Mouse (Mus musculus) CH12.LX (cell line): ENCODE results near the gene Faap24.

Source experiments
- CHD2 ChIP-seq: IDR thresholded peaks from 2 replicates; pipeline ENCODE4 v1.6.1; 2011; ENCODE audit warnings: low read length, improper control_type of control experiment
- CTCF ChIP-seq, 2 experiments: IDR thresholded peaks in 1 of 2; conservative IDR thresholded peaks in 1 of 2; 2 replicates each; pipeline ENCODE4 v1.5.1; 2011 to 2012; ENCODE audit warnings: low read depth in 2 of 2, low read length in 2 of 2, improper control_type of control experiment in 1 of 2, inconsistent platforms in 1 of 2, mild to moderate bottlenecking in 1 of 2, moderate library complexity in 1 of 2
- E2F4 ChIP-seq: IDR thresholded peaks from 2 replicates; pipeline ENCODE4 v1.6.1; 2011; ENCODE audit warnings: low read depth, low read length, improper control_type of control experiment; ENCODE audit not compliant: insufficient replicate concordance
- EP300 ChIP-seq: IDR thresholded peaks from 2 replicates; pipeline ENCODE4 v1.6.1; 2011; ENCODE audit warnings: low read length, improper control_type of control experiment
- JUN ChIP-seq: IDR thresholded peaks from 2 replicates; pipeline ENCODE4 v1.6.1; 2011; ENCODE audit warnings: low read depth, mild to moderate bottlenecking, low read length, improper control_type of control experiment, moderate library complexity; ENCODE audit not compliant: insufficient read depth
- KAT2A ChIP-seq: IDR thresholded peaks from 2 replicates; pipeline ENCODE4 v1.6.1; 2012; ENCODE audit warnings: low read length, improper control_type of control experiment, inconsistent platforms; ENCODE audit not compliant: insufficient replicate concordance
- MAFK ChIP-seq: IDR thresholded peaks from 2 replicates; pipeline ENCODE4 v1.6.1; 2011; ENCODE audit warnings: low read length, improper control_type of control experiment; ENCODE audit not compliant: insufficient replicate concordance
- NRF1 ChIP-seq: IDR thresholded peaks from 2 replicates; pipeline ENCODE4 v1.6.1; 2014; ENCODE audit warnings: low read depth, mild to moderate bottlenecking, inconsistent platforms, low read length, improper control_type of control experiment, moderate library complexity
- POLR2A ChIP-seq: IDR thresholded peaks from 2 replicates; pipeline ENCODE4 v1.6.1; 2011; ENCODE audit warnings: low read depth, mild to moderate bottlenecking, improper control_type of control experiment, low read length
- RCOR1 ChIP-seq: conservative IDR thresholded peaks from 2 replicates; pipeline ENCODE4 v1.6.1; 2012; ENCODE audit warnings: low read depth, mild to moderate bottlenecking, inconsistent platforms, low read length, improper control_type of control experiment
- SMC3 ChIP-seq: IDR thresholded peaks from 2 replicates; pipeline ENCODE4 v1.6.1; 2011; ENCODE audit warnings: low read depth, low read length, improper control_type of control experiment

GRCm38 (mm10) chr7:35365161-35365910 lies 31.3 kb downstream of the Faap24 start:
- TF ChIP-seq CTCF (conservative IDR thresholded peaks at IDR 0.05 in 1 of 2, IDR thresholded peaks at IDR 0.05 in 1 of 2; ENCODE audit: low read depth in 2 of 2, low read length in 2 of 2), result no peak
- TF ChIP-seq KAT2A, result no peak
- no peak for TF ChIP-seq E2F4
- TF ChIP-seq CHD2, result no peak
- TF ChIP-seq NRF1, result no peak
- TF ChIP-seq RCOR1, result no peak
- TF ChIP-seq POLR2A, result no peak
- no peak for TF ChIP-seq JUN
- no peak for TF ChIP-seq EP300
- TF ChIP-seq MAFK, result no peak
- TF ChIP-seq SMC3, result no peak
